Mouse (Mus musculus): ENCODE data around the gene Rbm20.

- TF ChIP-seq CTCF (IDR thresholded peaks at IDR 0.05; ENCODE audit: low read depth, low read length) (no peak), POLR2A (IDR thresholded peaks at IDR 0.05; ENCODE audit: borderline replicate concordance, low read depth, low read length) (no peak)
Measured at GRCm38 (mm10) chr19:53679981-53680380, 2.9 kb downstream of the Rbm20 start.

Data from bone marrow macrophage, adult 2 months (primary cell).